Mouse (Mus musculus): ENCODE measurements around the gene Gm42372. TPM values are rescaled to one million over a fixed set of nuclear protein-coding genes. Genes with fewer than 3 reads are reported as not detected.

Gene Gm42372
- polyA plus RNA-seq, 1 experiment = 1.1 TPM

GRCm38 (mm10) chr7:16990006-16990744 lies 7.3 kb downstream of the Gm42372 start:
- H3K27ac ChIP-seq (ENCODE audit: insufficient read depth, low read length) = peak overlapping the region; percentile 21
- TF ChIP-seq EP300 (IDR thresholded peaks at IDR 0.05; ENCODE audit: insufficient read depth, low read depth, low read length) (no peak), POLR2A (IDR thresholded peaks at IDR 0.05; ENCODE audit: insufficient read depth, low read length) (no peak), CTCF (IDR thresholded peaks at IDR 0.05; ENCODE audit: low read depth, low read length) (no peak)
- H3K27me3 ChIP-seq (ENCODE audit: control insufficient read depth, insufficient read depth, low read length, poor library complexity, severe bottlenecking) = no peaks in the 10 kb centered on the region
- H3K36me3 ChIP-seq (ENCODE audit: control insufficient read depth, insufficient read depth, low read length, poor library complexity, severe bottlenecking) = no peaks in the 10 kb centered on the region
- no peak overlapping the region for H3K9ac ChIP-seq (ENCODE audit: low read depth, poor library complexity, severe bottlenecking)
- H3K4me3 ChIP-seq (ENCODE audit: low read depth, low read length) = no peak overlapping the region
- H3K9me3 ChIP-seq (replicated peaks; ENCODE audit: control insufficient read depth, insufficient read depth, low read length, poor library complexity, severe bottlenecking) = no peaks in the 10 kb centered on the region
- peaks cover 3% of the 10 kb centered on the region for H3K4me1 ChIP-seq (ENCODE audit: control insufficient read depth, insufficient read depth, low read length)

GRCm38 (mm10) chr7:16991681-16992450 lies 9.0 kb downstream of the Gm42372 start:
- Histone ChIP-seq H3K27ac (ENCODE audit: insufficient read depth, low read length) (no peak overlapping the region), H3K9me3 (replicated peaks; ENCODE audit: control insufficient read depth, insufficient read depth, low read length, poor library complexity, severe bottlenecking) (no peaks in the 10 kb centered on the region), H3K4me1 (ENCODE audit: control insufficient read depth, insufficient read depth, low read length) (peaks cover 3% of the 10 kb centered on the region), H3K27me3 (ENCODE audit: control insufficient read depth, insufficient read depth, low read length, poor library complexity, severe bottlenecking) (no peaks in the 10 kb centered on the region), H3K4me3 (ENCODE audit: low read depth, low read length) (no peak overlapping the region), H3K9ac (ENCODE audit: low read depth, poor library complexity, severe bottlenecking) (peak overlapping the region; percentile 32; the same call in 1 of the 2 replicates), H3K36me3 (ENCODE audit: control insufficient read depth, insufficient read depth, low read length, poor library complexity, severe bottlenecking) (no peaks in the 10 kb centered on the region)
- TF ChIP-seq EP300 (IDR thresholded peaks at IDR 0.05; ENCODE audit: insufficient read depth, low read depth, low read length) = no peak
- TF ChIP-seq POLR2A (IDR thresholded peaks at IDR 0.05; ENCODE audit: insufficient read depth, low read length) = no peak
- no peak for TF ChIP-seq CTCF (IDR thresholded peaks at IDR 0.05; ENCODE audit: low read depth, low read length)

- Histone ChIP-seq H3K4me3 (ENCODE audit: low read depth, low read length) (peak within 1 kb of the TSS; percentile 76), H3K27ac (ENCODE audit: insufficient read depth, low read length) (no peak within 1 kb of the TSS), H3K27me3 (ENCODE audit: control insufficient read depth, insufficient read depth, low read length, poor library complexity, severe bottlenecking) (no peaks in the 10 kb centered on the region), H3K36me3 (ENCODE audit: control insufficient read depth, insufficient read depth, low read length, poor library complexity, severe bottlenecking) (no peaks in the 10 kb centered on the region), H3K9me3 (replicated peaks; ENCODE audit: control insufficient read depth, insufficient read depth, low read length, poor library complexity, severe bottlenecking) (no peaks in the 10 kb centered on the region), H3K4me1 (ENCODE audit: control insufficient read depth, insufficient read depth, low read length) (peaks cover 3% of the 10 kb centered on the region), H3K9ac (ENCODE audit: low read depth, poor library complexity, severe bottlenecking) (peak within 1 kb of the TSS; percentile 32; the same call in 1 of the 2 replicates)
- TF ChIP-seq EP300 (IDR thresholded peaks at IDR 0.05; ENCODE audit: insufficient read depth, low read depth, low read length) (no peak), POLR2A (IDR thresholded peaks at IDR 0.05; ENCODE audit: insufficient read depth, low read length) (no peak), CTCF (IDR thresholded peaks at IDR 0.05; ENCODE audit: low read depth, low read length) (no peak)
Measured at GRCm38 (mm10) chr7:16992451-16992807, 9.5 kb downstream of the Gm42372 start, which contains the start of gene Ccdc8. Ccdc8 (plus strand) TSS chr7:16992708.

- Histone ChIP-seq H3K27me3 (ENCODE audit: control insufficient read depth, insufficient read depth, low read length, poor library complexity, severe bottlenecking) (no peaks in the 10 kb centered on the region), H3K4me3 (ENCODE audit: low read depth, low read length) (peak overlapping the region; percentile 76), H3K9ac (ENCODE audit: low read depth, poor library complexity, severe bottlenecking) (peak overlapping the region; percentile 56), H3K9me3 (replicated peaks; ENCODE audit: control insufficient read depth, insufficient read depth, low read length, poor library complexity, severe bottlenecking) (no peaks in the 10 kb centered on the region), H3K27ac (ENCODE audit: insufficient read depth, low read length) (no peak overlapping the region), H3K4me1 (ENCODE audit: control insufficient read depth, insufficient read depth, low read length) (peaks cover 3% of the 10 kb centered on the region), H3K36me3 (ENCODE audit: control insufficient read depth, insufficient read depth, low read length, poor library complexity, severe bottlenecking) (no peaks in the 10 kb centered on the region)
- peak; percentile 63; the same call in 1 of the 2 replicates for TF ChIP-seq EP300 (IDR thresholded peaks at IDR 0.05; ENCODE audit: insufficient read depth, low read depth, low read length)
- no peak for TF ChIP-seq CTCF (IDR thresholded peaks at IDR 0.05; ENCODE audit: low read depth, low read length)
- peak; percentile 23 for TF ChIP-seq POLR2A (IDR thresholded peaks at IDR 0.05; ENCODE audit: insufficient read depth, low read length)
Measured at GRCm38 (mm10) chr7:16993651-16994399, 10.9 kb downstream of the Gm42372 start.

- Histone ChIP-seq H3K27ac (ENCODE audit: insufficient read depth, low read length) (no peak overlapping the region), H3K9me3 (replicated peaks; ENCODE audit: control insufficient read depth, insufficient read depth, low read length, poor library complexity, severe bottlenecking) (no peaks in the 10 kb centered on the region), H3K4me1 (ENCODE audit: control insufficient read depth, insufficient read depth, low read length) (peaks cover 3% of the 10 kb centered on the region), H3K4me3 (ENCODE audit: low read depth, low read length) (peak overlapping the region; percentile 76), H3K27me3 (ENCODE audit: control insufficient read depth, insufficient read depth, low read length, poor library complexity, severe bottlenecking) (no peaks in the 10 kb centered on the region), H3K9ac (ENCODE audit: low read depth, poor library complexity, severe bottlenecking) (peak overlapping the region; percentile 56), H3K36me3 (ENCODE audit: control insufficient read depth, insufficient read depth, low read length, poor library complexity, severe bottlenecking) (no peaks in the 10 kb centered on the region)
- TF ChIP-seq POLR2A (IDR thresholded peaks at IDR 0.05; ENCODE audit: insufficient read depth, low read length) (no peak), CTCF (IDR thresholded peaks at IDR 0.05; ENCODE audit: low read depth, low read length) (no peak), EP300 (IDR thresholded peaks at IDR 0.05; ENCODE audit: insufficient read depth, low read depth, low read length) (no peak)
Measured at GRCm38 (mm10) chr7:16994400-16994799, 11.5 kb downstream of the Gm42372 start.
